Mouse (Mus musculus) lung, adult 2 months (tissue): Measurements from ENCODE around the gene Fbln5. TPM values are rescaled to one million over a fixed set of nuclear protein-coding genes. Genes with fewer than 3 reads are reported as not detected.

ENCODE experiments used
- DNase-seq: peaks from one replicate; pipeline ENCODE4 v3.0.0; 2022
- H3K4me1 ChIP-seq: fragments of 200-500 bp; 2 replicates; pipeline ENCODE4 v1.6.1; 2011; ENCODE audit warnings: low read length; ENCODE audit not compliant: control insufficient read depth, insufficient read depth
- H3K4me3 ChIP-seq: fragments of 200-500 bp; replicated peaks from 2 replicates; pipeline ENCODE3; 2011; ENCODE audit warnings: low read depth, mild to moderate bottlenecking, control low read depth, low read length; ENCODE audit errors: extremely low read depth
- CTCF ChIP-seq: fragments of 200-500 bp; IDR thresholded peaks from 2 replicates; pipeline ENCODE4 v1.5.1; 2011; ENCODE audit warnings: mild to moderate bottlenecking, low read length, control low read depth; ENCODE audit not compliant: insufficient read depth
- POLR2A ChIP-seq: fragments of 200-500 bp; IDR thresholded peaks from 2 replicates; pipeline ENCODE4 v1.6.1; 2011; ENCODE audit warnings: low read depth, mild to moderate bottlenecking, control low read depth, low read length, borderline replicate concordance; ENCODE audit errors: extremely low read depth
- WGBS: fragments of 180-500 bp; shearing (Covaris S2); methylation state at CpG from one replicate; pipeline ENCODE4 v1.1.7; 2018; 5-methylcytosine and 5-hydroxymethylcytosine counted together
- polyA plus RNA-seq: library from polyadenylated mRNA; depleted of rRNA; stranded (reverse); fragments of >200 nt; gene quantifications from 2 replicates; pipeline ENCODE4 v1.2.3, GENCODE M21; 2012

The Fbln5 gene
- polyA plus RNA-seq, 1 experiment, result 126 TPM

- TF ChIP-seq CTCF (no peak), POLR2A (no peak)
- Histone ChIP-seq H3K4me3 (no peak overlapping the region), H3K4me1 (no peaks in the 10 kb centered on the region)
- 93% methylated on average over 4 of the region's 4 CpGs for WGBS
- DNase-seq, result no peak
Measured at GRCm38 (mm10) chr12:101792684-101793083, 26.2 kb downstream of the Fbln5 start.

- TF ChIP-seq POLR2A (no peak), CTCF (no peak)
- H3K4me3 ChIP-seq, result no peak overlapping the region
- 75% methylated on average over 3 of the region's 3 CpGs for WGBS
- H3K4me1 ChIP-seq, result no peaks in the 10 kb centered on the region
- DNase-seq, result no peak
Measured at GRCm38 (mm10) chr12:101789767-101790166, 29.1 kb downstream of the Fbln5 start.

GRCm38 (mm10) chr12:101789250-101789649 lies 29.6 kb downstream of the Fbln5 start:
- no peaks in the 10 kb centered on the region for H3K4me1 ChIP-seq
- 54% methylated on average over 3 of the region's 3 CpGs for WGBS
- no peak overlapping the region for H3K4me3 ChIP-seq
- TF ChIP-seq CTCF, result no peak
- TF ChIP-seq POLR2A, result no peak
- no peak for DNase-seq

- 56% methylated on average over 2 of the region's 2 CpGs for WGBS
- no peak for DNase-seq
- Histone ChIP-seq H3K4me1 (peaks cover 3% of the 10 kb centered on the region), H3K4me3 (no peak overlapping the region)
- TF ChIP-seq POLR2A (no peak), CTCF (peak; percentile 65)
Measured at GRCm38 (mm10) chr12:101782787-101783186, 36.1 kb downstream of the Fbln5 start.

- TF ChIP-seq CTCF (no peak), POLR2A (no peak)
- DNase-seq, result no peak
Measured at GRCm38 (mm10) chr12:101780915-101781314, 37.9 kb downstream of the Fbln5 start.

GRCm38 (mm10) chr12:101777613-101778325 lies 41.1 kb downstream of the Fbln5 start:
- no peak for TF ChIP-seq CTCF
- TF ChIP-seq POLR2A, result no peak
- WGBS, result 42% methylated on average over 9 of the region's 9 CpGs
- no peak overlapping the region for H3K4me3 ChIP-seq
- peaks cover 15% of the 10 kb centered on the region for H3K4me1 ChIP-seq
- no peak for DNase-seq

More at GRCm38 (mm10) chr12:101780915-101781314, 37.9 kb downstream of the Fbln5 start:
- H3K4me3 ChIP-seq, result no peak overlapping the region
- 65% methylated on average over 5 of the region's 5 CpGs for WGBS
- H3K4me1 ChIP-seq, result peaks cover 6% of the 10 kb centered on the region

GRCm38 (mm10) chr12:101776383-101776782 lies 42.5 kb downstream of the Fbln5 start:
- peak; percentile 55 for DNase-seq
- Histone ChIP-seq H3K4me3 (no peak overlapping the region), H3K4me1 (peaks cover 15% of the 10 kb centered on the region)
- WGBS, result 62% methylated on average over 5 of the region's 5 CpGs
- TF ChIP-seq CTCF, result no peak
- TF ChIP-seq POLR2A, result no peak

GRCm38 (mm10) chr12:101774116-101774515 lies 44.7 kb downstream of the Fbln5 start:
- TF ChIP-seq CTCF (no peak), POLR2A (no peak)
- 60% methylated on average over 4 of the region's 4 CpGs for WGBS

GRCm38 (mm10) chr12:101772962-101773361 lies 45.9 kb downstream of the Fbln5 start:
- TF ChIP-seq CTCF (no peak), POLR2A (no peak)
- DNase-seq, result no peak
- 21% methylated on average over 3 of the region's 3 CpGs for WGBS
- Histone ChIP-seq H3K4me3 (no peak overlapping the region), H3K4me1 (peaks cover 17% of the 10 kb centered on the region)

More at GRCm38 (mm10) chr12:101774116-101774515, 44.7 kb downstream of the Fbln5 start:
- DNase-seq, result no peak
- H3K4me3 ChIP-seq, result no peak overlapping the region
- peaks cover 15% of the 10 kb centered on the region for H3K4me1 ChIP-seq

- no peak for DNase-seq
- 56% methylated on average over 5 of the region's 5 CpGs for WGBS
- no peak overlapping the region for H3K4me3 ChIP-seq
- TF ChIP-seq POLR2A (no peak), CTCF (no peak)
- H3K4me1 ChIP-seq, result peaks cover 16% of the 10 kb centered on the region
Measured at GRCm38 (mm10) chr12:101770283-101771015, 48.4 kb downstream of the Fbln5 start.
